Mouse (Mus musculus) MEL-GATA-1-ER (cell line): ENCODE measurements around the gene Tmem45b.
"Not testable (repeated sequence)": the region's sequence is repeated elsewhere in the genome, so short reads cannot be mapped to it uniquely, and the experiment has no call there.

Source experiments
- DNase-seq: peaks from one replicate; pipeline ENCODE4 v3.0.0-alpha.2; 2012; ENCODE audit warnings: low read depth; ENCODE audit errors: extremely low read depth

Tmem45b gene

DNA sequence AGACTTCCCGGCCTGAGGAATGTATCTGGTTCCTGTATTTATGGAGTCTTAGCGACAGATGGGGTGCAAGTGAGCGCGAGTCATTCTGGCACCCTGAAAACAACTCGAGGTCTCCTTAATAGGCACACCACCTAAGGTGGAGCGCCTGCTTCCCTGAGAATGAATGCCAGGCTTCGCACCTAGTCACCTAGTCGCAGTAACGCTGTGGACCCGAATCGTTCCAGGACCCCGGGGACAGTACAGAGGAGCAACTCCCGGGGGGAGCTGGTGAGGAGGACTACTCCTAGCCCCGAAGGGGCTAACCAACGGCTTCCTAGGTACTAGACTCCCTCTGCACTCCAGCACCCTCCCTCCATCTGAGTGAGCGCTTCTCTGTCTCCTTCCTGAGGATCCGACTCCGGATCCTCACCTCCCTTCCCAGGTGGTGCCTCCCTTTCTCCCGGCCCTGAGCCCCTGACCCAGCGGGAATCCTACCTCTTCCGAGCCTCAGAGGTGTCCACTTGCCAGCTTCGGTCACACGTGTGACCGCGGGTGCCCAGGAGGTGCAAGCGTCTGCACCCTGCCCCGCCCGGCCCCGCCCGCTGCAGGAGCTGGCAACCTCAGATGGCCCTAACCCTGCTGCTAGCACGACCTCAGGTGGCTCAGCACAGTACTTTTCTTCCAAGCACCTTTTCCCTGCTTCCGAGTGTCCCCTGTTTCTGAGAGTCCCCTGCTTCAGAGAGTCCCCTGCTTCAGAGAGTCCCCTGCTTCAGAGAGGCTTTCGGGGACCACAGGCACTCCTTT lies at the start of gene Tmem45b:
Tmem45b (minus strand) TSS at position 771 of the 783 bp plus-strand sequence.
- DNase-seq, result no peak

DNA sequence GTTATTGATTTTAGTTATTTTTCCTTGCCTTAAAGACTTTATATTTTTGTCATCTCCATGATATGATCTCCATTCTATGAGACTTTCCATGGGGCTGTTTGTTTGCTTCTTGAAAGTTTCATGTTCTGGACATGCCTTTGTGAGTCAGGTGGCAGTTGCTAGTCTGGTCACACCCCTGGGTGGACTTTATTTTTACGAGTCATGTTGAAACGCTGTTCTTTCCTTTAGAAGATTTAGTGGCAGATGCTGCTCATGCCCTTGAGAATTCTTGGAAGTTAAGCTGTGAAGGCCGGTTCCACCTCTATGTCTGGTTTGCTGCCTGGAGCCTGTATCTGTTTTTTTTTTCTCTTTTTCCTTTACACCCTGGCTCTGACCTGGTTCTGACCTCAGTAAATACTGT lies 43.9 kb upstream of the Tmem45b start:
- no peak for DNase-seq

DNA sequence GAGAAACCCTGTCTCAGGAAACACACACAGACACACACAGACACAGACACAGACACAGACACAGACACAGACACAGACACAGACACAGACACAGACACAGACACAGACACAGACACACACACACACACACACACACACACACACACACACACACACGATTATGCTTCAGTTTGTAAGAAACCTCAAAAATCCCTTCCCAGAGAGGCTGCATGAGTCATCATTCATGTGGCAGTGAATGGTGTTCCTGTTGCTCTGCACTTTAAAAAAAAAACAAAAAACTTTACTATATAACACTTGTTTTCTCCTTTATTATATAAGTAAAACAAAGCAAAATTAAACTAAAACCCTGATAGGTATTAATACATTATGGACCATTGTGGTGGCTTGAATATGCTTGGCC lies 37.0 kb upstream of the Tmem45b start:
- not testable (repeated sequence) for DNase-seq

DNA sequence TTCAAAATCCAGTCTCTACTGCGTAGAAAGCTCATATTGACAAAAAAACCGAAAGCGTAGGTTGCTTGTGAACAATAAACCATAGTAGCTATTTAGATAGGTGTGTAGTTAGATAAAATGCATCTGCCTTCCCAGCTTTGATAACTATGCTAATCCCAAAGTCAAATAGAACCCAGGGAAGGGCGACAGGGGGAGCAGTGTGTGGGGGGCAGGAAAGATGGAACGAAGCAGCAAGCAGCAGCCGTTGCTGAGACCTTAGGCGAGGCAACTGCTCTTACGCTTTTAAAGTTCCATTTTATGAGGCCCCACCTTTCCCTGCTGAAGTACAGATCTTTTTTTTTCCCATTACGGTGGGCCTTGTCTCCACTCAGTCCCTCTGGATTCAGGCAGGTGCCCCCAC lies 1.1 kb downstream of the Tmem45b start:
- no peak for DNase-seq

DNA sequence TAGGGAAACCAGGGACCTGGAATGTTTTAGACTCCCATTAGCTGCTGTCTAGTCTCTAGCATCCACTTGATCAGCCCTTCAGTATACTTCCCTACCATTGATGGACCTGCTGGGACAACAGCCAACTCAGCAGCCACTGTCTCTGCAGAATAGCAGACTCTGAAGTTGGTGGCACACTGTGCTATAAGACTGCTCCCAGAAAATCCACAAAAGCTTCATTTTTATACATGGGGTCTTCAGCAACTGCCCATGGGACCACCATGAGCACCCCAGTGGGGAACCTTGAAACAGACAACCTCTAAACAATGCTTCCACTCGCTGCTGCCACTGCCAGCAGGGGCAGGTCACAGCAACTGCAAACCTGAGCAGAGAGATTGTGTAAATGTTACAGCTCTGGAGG lies 9.9 kb downstream of the Tmem45b start:
- no peak for DNase-seq

DNA sequence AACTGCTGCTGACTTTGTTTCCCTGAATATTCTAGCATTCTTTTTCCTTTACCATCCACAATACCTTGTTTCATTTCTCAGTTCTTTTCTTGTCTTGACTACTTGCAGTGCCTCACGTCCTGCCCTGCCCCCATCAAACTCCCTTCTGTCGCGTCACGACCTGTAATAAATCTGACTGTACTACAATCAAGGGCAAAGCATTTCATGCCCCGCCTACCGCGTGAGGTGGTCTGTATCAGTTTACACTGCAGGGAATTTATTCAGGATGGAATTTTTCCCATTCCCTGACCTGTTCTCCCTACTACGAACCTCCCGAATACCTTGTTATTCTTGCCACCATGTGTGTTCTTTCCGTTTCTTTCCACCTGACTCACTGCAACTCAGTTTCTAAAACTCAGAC lies 12.1 kb downstream of the Tmem45b start:
- DNase-seq, result no peak

DNA sequence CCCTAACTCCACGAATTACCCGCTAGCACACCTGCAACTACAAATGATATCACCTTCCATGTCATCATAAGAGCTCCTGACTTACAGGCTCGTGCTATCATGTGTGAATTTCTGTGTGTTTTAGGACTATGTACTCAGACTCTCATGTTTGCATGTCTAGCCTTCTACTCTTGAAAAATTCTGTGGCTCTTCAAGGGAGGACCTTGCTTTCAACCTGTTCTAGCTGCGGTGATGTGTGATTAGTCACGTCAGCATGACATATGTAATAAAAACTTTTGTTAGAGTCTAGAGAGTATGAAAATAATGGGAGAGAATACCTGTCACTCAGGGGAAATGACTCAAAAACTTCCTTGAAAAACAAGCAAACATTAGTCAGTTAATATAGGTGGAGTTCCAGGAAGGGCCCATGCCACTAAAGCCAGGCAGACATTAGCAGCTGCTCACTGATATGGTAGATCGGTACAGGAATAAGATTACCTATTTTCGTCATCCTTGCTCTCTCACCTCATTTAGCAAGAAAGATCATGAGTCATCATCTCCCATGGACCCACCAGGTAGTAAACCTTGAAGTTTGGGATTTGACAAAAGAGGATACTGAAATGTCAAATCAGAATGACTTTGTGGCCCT lies 15.0 kb downstream of the Tmem45b start:
- DNase-seq, result no peak

DNA sequence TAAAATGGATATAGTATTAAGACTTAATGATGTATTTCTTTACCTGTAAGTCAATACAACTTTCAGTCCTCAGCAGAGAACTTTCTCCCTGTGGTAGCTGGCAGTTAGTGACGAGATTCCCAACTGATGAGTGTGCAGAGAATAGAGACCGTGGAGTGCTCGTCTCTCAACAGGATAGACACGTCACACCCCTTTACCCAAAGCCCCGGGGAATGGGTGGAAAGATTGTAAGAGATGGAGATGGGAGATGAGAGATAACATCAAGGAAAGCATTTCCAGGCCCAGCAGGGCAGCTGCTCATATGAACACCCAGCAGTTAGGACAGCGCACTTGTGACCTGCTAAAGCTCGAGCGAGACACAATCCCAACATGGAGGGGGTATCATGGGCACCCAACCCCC lies 20.0 kb downstream of the Tmem45b start:
- DNase-seq, result no peak

DNA sequence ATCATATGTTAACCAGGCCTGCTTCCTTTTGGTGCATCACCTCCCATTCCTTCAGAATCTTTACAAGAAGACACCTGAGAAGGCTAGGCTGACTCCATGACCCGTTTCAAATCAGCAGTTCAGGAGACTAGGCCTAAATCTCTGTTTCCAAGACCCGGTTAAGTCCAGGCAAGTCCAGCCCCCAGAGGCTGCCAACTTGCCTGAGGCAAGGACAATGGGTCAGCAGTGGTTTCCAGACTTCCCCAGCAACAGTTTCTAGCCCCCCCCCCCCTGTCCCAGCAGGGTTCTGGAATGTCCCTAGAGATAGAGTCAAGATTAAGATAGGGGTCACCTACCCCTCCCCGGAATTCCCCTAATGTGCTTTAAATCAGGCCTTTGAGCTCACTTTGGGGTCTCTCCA lies 22.8 kb downstream of the Tmem45b start:
- no peak for DNase-seq

DNA sequence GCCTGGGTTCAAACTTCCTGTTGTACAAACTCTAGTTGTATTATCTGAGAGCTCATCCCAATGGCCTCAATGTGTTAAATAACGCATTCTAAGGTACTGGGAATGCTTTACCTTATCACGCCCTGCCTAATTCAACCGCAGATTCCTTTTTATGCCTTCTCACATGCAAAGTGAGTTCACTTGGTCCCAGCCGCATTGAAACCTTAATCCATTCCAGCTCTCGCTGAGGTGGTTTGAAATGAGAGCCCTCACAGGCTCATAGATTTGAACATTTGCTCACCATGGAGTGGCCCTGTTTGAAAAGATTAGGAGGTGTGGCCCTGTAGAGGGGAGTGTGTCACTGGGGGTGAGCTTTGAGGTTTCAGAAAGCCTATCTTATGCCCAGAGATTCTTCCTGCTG lies 23.9 kb downstream of the Tmem45b start:
- DNase-seq, result no peak

DNA sequence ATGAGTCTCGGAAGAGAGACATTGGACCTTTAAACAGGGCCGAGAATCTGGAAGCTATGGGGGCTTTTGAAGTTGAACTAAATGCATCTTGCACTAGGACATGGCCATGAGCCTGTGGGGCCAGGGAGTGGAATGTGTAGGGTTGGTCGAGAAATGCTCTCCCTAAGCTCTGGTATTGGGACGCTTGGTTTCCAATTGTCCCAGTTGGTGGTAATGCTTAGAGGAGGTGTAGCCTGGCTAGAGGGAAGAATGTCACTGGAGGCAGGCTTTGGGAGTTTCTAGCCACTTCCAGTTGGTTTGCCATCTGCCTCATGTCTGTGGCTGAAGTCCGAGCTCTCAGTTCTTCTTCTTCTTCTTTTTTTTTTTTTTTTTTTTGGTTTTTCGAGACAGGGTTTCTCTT lies 24.9 kb downstream of the Tmem45b start:
- DNase-seq, result no peak

DNA sequence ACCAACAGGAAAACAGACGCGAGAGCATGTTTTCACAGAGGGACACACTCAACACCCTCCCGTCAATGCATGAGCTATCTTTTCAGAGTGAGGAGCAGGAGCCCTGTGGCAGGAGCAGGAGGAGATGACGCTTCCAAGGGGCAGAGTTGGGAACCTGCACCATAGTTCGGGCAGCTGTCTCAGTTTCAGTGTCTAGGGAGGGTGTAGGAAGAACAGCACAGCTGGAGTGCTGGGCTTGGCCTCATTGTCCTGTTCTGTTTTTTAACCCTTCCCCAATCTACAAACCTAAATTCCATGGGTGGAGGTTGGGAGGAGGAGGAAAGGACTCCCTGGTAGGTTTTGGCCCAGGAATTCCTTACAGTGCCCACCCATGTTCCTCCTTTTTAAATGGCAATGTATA lies 25.4 kb downstream of the Tmem45b start:
- no peak for DNase-seq

DNA sequence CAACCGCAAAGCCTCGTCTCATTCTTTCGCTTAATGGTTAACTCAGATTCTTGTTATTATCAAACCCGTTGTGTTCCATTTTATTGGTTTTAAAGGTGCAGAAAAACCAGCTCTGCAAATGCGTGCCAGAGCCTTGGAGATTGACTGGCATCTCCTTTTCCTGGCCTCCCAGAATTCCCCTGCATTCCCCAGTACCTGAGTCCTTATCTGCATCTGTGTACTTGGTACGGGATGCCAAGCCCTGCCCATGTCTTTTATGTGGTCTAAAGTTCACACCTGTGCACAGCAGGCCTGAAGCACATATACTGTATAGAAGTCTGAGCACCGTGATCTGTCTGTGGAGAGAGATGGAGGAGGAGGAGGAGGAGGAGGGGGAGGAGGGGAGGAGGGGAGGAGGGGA lies 26.4 kb downstream of the Tmem45b start:
- DNase-seq, result no peak

DNA sequence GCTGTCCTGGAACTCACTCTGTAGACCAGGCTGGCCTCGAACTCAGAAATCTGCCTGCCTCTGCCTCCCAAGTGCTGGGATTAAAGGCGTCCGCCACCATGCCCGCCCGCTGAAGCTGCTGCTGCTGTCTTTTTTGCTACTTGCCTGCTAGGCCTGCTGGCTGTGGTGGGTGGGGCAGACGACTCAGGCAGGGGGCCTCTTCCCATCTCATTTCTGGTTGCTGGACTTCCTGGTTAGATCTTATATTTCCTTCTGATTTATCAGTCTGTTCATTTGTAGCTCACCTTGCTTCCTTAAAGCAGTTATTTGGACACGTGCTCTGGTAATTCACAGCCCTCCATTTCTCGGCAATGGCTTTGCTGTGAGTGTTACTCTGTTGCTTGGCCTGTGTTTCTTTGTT lies 28.8 kb downstream of the Tmem45b start:
- DNase-seq, result no peak

DNA sequence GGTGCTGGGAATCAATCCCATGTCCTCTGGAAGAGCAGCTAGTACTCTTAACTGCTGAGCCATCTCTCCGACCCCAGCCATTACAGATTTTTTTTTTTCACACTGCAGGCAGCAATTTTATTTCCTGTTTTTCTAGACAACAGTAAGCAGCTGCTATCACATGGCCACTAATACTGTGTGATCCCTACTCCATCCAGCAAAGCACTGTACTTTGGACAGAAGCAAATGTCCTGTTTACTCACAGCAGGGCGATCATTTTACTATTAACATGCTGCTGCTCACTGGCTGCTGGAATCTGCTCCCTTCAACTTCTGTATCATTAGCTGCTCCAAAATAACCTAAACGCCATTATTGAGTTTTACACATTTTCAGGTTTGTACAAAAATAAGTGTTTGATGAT lies 30.8 kb downstream of the Tmem45b start:
- DNase-seq, result no peak

DNA sequence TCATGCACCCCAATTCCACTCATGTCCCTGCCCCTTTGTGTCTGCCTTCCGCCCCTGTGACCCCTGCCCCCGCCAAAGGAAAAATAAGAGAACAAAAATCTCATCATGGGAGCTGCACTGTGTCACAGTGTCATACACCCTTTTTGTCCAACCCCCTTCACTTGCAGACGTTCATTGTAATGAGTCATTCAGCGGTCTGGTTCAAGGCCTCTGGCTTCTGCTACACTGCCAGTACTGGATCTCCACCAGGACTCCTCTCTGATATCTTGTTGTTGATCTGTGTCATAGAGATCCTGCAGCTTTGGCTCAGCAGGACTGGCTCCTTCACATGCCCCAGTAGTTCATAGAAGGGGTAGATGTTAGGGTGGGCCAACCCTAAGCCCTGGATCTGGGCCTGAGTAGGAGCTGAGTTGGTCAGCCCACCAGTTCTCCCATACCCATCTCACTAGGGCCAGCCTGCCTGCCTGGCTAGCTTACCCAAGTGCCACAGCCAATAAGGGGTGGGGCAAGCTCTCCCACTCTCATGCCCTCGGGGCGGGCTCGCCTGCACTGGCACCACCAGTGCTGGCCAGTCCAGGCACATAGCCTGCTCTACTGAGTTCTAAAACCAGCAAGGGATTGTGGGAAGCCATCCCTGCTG lies 31.8 kb downstream of the Tmem45b start:
- no peak for DNase-seq

DNA sequence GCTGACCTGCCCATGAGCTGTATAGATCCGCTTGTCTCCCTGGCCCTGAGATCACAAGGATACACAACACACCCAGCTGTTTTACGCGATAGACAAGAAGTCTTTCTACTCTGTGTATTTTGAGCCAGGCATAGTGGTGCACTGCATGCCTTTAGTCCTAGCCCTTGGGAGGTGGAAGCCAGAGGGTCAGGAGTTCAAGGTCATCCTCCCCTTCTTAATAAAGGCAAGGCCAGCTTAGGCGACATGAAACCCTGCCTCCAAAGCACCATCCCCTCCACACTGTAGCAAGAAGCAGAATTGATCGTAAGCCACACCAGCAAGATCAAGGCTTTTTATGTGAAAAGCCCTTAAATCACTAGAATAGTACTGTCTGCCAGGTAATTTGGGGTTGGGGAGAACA lies 32.5 kb downstream of the Tmem45b start:
- DNase-seq, result no peak

DNA sequence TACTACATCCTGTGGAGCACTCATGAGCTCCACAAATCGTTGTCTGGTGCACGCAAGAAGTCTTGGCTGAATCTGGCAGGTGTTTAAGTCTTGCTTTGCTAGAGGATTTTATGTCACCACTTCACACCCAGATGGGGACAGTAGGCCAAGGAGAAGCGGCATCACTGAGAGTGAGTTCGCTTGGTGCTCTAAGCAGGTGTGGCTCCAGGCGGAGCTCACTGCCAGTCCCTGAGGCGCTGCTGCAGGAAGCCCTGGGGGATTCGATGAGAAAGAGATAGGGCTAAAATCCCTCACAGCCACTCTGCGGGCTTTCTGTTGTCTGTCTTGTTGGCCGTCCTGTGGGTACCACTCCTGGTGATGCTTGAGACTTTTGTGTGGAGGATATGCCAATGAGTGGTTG lies 34.3 kb downstream of the Tmem45b start:
- DNase-seq, result no peak

DNA sequence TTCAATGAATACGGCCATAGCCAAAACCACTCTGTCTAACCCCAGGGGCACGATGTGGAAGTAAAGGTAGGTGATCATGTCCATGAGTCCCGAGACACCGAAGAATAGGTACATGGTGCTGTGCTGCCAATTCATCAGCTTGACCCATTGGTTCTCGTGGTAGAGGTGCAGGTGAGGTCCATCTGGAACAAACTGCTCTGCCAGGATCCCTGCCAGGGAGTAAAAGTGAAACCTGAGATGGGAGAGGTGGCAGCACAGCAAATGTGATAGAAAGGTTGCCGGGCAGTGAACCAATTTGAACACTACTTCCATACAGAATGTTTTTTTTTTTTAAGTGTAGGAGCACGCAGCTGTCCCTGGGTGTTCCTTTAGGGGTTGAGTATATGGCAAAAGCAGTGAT lies 35.3 kb downstream of the Tmem45b start:
- no peak for DNase-seq

DNA sequence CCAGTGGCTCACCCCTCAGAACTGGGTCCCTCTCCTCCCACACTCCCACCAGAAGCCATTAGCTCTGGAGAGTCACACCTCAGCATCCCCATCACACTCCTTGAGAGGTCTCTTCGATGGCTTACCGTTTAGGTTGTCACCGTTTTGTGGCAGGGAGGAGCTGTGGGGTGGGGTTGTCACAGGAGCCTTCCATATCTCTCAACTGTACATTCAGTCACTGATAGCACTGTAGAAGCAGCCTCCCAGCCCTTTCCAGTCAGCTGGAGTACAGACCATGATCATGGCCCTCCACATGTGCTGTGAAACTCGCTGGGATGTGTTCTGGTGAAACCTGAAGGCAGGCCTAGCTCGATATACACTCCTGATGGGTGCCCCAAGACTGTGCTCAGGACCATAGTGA lies 42.1 kb downstream of the Tmem45b start:
- no peak for DNase-seq

DNA sequence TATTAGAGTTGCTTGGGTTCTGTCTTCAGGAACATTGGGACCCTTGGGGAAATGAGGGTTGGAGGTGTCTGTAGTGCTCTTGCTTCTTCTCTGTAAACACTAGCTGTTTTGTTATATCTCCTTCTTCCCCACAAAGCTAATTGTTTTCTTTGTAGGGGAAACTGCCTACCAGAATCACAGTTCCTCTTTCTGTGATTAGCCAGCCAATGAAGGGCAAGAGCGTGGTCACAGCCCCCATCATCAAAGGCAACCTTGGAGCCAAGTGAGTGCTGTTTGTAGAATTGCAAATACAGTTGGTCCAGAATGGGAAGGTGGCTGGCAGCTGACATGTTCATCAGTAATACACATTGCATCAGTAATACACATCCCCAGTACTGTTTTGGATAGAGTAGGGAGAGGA lies 45.4 kb downstream of the Tmem45b start:
- DNase-seq, result peak; percentile 50

DNA sequence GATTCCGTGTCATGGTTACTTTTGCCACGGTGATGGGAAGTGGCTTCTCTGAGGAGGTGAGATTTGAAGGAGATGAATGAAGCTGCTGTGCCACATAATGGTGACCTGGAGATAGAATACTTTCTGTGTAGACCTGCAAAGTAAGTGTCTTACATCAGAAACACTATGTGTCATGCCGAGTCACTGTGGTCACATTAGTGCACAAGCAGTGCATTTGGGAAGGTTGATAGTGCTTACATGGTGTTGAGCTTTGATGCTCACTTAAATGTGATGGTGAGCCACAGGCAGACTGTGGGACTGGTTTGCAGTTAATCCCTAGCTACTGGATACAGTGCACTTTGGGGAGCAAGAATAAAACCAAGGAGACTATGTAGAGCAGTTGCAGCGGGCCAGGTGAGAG lies 52.1 kb downstream of the Tmem45b start:
- peak; percentile 21 for DNase-seq

DNA sequence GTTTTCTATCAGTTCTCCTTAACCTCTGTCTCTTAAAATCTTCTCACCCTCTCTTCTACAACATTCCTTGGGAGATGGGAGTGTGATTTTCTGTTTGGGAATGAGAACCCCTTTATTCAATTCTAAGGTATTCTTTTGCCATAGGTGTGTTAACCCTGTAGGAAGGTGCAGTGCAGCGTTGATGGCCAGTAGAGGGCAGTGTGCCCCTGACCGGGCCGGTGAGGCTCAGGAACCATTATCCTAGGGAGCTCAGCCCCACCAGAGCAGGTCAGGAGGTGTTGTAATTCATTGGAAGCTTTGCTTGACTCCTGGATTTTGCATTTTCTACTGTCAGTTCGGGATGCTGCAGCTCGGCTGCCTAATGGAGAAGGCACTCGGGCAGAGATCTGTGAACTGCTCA lies 59.0 kb downstream of the Tmem45b start:
- DNase-seq, result no peak
